Mouse (Mus musculus): ENCODE measurements around the gene Lpp. TPM values are rescaled to one million over a fixed set of nuclear protein-coding genes. Genes with fewer than 3 reads are reported as not detected.
A peak's percentile ranks its signal among the peaks of the same experiment; 100 is the strongest.

The Lpp gene
- polyA plus RNA-seq, 1 experiment from 2014 or later: 25.9 TPM

GRCm38 (mm10) chr16:24403733-24404380, 10.6 kb downstream of the Lpp start:
- Histone ChIP-seq H3K4me2 (replicated peaks) (no peak overlapping the region), H3K9me3 (replicated peaks) (peaks cover 6% of the 10 kb centered on the region), H3K27ac (no peak overlapping the region), H3K4me1 (no peaks in the 10 kb centered on the region), H3K36me3 (0 out of 2 replicates have a peak, but pooled peaks cover 10% of the 10 kb centered on the region), H3K27me3 (no peaks in the 10 kb centered on the region), H3K4me3 (no peak overlapping the region), H3K9ac (no peak overlapping the region)
- WGBS: 94% methylated on average over 8 of the region's 8 CpGs
- ATAC-seq (ENCODE audit: low FRiP score): no peak

GRCm38 (mm10) chr16:24406521-24406920, 13.2 kb downstream of the Lpp start:
- Histone ChIP-seq H3K36me3 (0 out of 2 replicates have a peak, but pooled peaks cover 10% of the 10 kb centered on the region), H3K4me1 (no peaks in the 10 kb centered on the region), H3K27ac (no peak overlapping the region), H3K27me3 (no peaks in the 10 kb centered on the region), H3K4me3 (no peak overlapping the region), H3K9me3 (replicated peaks) (peaks cover 6% of the 10 kb centered on the region), H3K4me2 (replicated peaks) (no peak overlapping the region), H3K9ac (no peak overlapping the region)
- WGBS: 91% methylated on average over 2 of the region's 2 CpGs
- no peak for ATAC-seq (ENCODE audit: low FRiP score)

- Histone ChIP-seq H3K4me3 (no peak overlapping the region), H3K9ac (no peak overlapping the region), H3K4me2 (replicated peaks) (no peak overlapping the region), H3K36me3 (0 out of 2 replicates have a peak, but pooled peaks cover 3% of the 10 kb centered on the region), H3K27ac (no peak overlapping the region), H3K27me3 (no peaks in the 10 kb centered on the region), H3K9me3 (replicated peaks) (peaks cover 6% of the 10 kb centered on the region), H3K4me1 (no peaks in the 10 kb centered on the region)
- WGBS: 87% methylated on average over 6 of the region's 6 CpGs
- no peak for ATAC-seq (ENCODE audit: low FRiP score)
Measured at GRCm38 (mm10) chr16:24411281-24411680, 18.0 kb downstream of the Lpp start.

- whole genome bisulfite sequencing: 89% methylated on average over 5 of the region's 5 CpGs
Measured at GRCm38 (mm10) chr16:24412193-24412592, 18.9 kb downstream of the Lpp start.

GRCm38 (mm10) chr16:24413059-24413458, 19.8 kb downstream of the Lpp start:
- Histone ChIP-seq H3K9me3 (replicated peaks) (no peaks in the 10 kb centered on the region), H3K4me3 (no peak overlapping the region), H3K9ac (no peak overlapping the region), H3K4me2 (replicated peaks) (no peak overlapping the region), H3K4me1 (no peaks in the 10 kb centered on the region), H3K27ac (no peak overlapping the region), H3K27me3 (no peaks in the 10 kb centered on the region), H3K36me3 (0 out of 2 replicates have a peak, but pooled peaks cover 4% of the 10 kb centered on the region)
- no peak for ATAC-seq (ENCODE audit: low FRiP score)
- 85% methylated on average over 4 of the region's 4 CpGs for WGBS

More at GRCm38 (mm10) chr16:24412193-24412592, 18.9 kb downstream of the Lpp start:
- no peak overlapping the region for H3K4me2 ChIP-seq (replicated peaks)
- H3K27me3 ChIP-seq: no peaks in the 10 kb centered on the region
- H3K4me3 ChIP-seq: no peak overlapping the region
- 0 out of 2 replicates have a peak, but pooled peaks cover 4% of the 10 kb centered on the region for H3K36me3 ChIP-seq
- H3K27ac ChIP-seq: no peak overlapping the region
- H3K9ac ChIP-seq: no peak overlapping the region
- H3K9me3 ChIP-seq (replicated peaks): no peaks in the 10 kb centered on the region
- ATAC-seq (ENCODE audit: low FRiP score): no peak
- H3K4me1 ChIP-seq: no peaks in the 10 kb centered on the region

DNA sequence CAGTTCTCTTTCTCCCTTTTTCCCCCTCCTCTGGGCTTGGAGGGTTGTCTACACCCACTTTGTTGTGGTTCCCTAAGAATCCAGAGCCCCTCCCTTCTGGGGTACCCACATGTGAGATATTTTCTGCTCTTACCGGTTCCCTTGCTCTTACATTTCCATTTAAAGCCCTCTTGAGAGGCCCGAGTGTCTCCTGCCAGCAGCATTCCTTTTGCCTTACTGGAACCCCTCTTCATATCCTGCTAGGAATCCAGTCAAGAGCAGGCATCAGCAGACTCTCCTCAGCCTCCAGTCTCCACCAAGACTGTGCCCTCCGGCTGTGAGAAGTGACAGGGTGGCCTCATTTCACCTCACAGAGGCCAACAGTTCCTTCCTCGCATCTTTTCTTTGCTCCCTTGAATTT, 24.7 kb downstream of the Lpp start:
- H3K9ac ChIP-seq: no peak overlapping the region
- H3K4me2 ChIP-seq (replicated peaks): no peak overlapping the region
- peaks cover 6% of the 10 kb centered on the region; the same call in 1 of the 2 replicates for H3K4me1 ChIP-seq
- 0 out of 2 replicates have a peak, but pooled peaks cover 4% of the 10 kb centered on the region for H3K36me3 ChIP-seq
- ATAC-seq (ENCODE audit: low FRiP score): no peak
- no peaks in the 10 kb centered on the region for H3K9me3 ChIP-seq (replicated peaks)
- no peak overlapping the region for H3K4me3 ChIP-seq
- H3K27ac ChIP-seq: no peak overlapping the region
- H3K27me3 ChIP-seq: no peaks in the 10 kb centered on the region
- 72% methylated on average over 4 of the region's 4 CpGs for WGBS

DNA sequence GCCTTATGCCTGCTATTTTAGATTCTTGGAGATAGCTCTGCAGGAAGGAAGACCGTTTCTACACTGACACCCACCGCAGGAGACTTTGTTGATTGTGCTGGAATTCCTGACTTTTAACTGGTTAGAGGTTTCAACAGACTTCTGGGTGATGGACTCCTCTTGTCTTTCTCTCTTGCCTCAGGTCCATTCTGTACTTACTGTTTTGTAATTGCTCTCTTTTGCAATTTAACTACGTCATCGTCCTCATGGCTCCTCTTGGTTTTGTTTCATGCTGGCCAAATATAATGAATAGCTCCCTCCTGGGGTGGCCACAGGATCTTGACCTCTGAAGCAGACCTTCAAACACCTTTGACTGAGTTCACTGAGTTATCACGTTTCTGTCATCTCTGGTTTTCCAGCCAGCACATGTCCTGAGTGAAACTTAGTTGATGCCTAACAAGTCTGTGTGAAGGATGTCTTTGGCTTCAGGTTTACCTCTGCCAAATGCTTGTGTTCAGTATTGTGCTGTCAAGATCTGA, 27.4 kb downstream of the Lpp start:
- no peak for ATAC-seq (ENCODE audit: low FRiP score)
- Histone ChIP-seq H3K27ac (no peak overlapping the region), H3K4me2 (replicated peaks) (no peak overlapping the region), H3K36me3 (0 out of 2 replicates have a peak, but pooled peaks cover 4% of the 10 kb centered on the region), H3K4me1 (peaks cover 10% of the 10 kb centered on the region), H3K9ac (no peak overlapping the region), H3K4me3 (no peak overlapping the region), H3K27me3 (no peaks in the 10 kb centered on the region), H3K9me3 (replicated peaks) (no peaks in the 10 kb centered on the region)
- WGBS: 69% methylated on average over 5 of the region's 5 CpGs

GRCm38 (mm10) chr16:24421687-24422418, 28.5 kb downstream of the Lpp start:
- Histone ChIP-seq H3K4me1 (peaks cover 10% of the 10 kb centered on the region), H3K4me3 (no peak overlapping the region), H3K27me3 (no peaks in the 10 kb centered on the region), H3K27ac (no peak overlapping the region), H3K9ac (no peak overlapping the region), H3K36me3 (no peaks in the 10 kb centered on the region), H3K4me2 (replicated peaks) (no peak overlapping the region), H3K9me3 (replicated peaks) (no peaks in the 10 kb centered on the region)
- ATAC-seq (ENCODE audit: low FRiP score): no peak
- 82% methylated on average over 4 of the region's 4 CpGs for WGBS

DNA sequence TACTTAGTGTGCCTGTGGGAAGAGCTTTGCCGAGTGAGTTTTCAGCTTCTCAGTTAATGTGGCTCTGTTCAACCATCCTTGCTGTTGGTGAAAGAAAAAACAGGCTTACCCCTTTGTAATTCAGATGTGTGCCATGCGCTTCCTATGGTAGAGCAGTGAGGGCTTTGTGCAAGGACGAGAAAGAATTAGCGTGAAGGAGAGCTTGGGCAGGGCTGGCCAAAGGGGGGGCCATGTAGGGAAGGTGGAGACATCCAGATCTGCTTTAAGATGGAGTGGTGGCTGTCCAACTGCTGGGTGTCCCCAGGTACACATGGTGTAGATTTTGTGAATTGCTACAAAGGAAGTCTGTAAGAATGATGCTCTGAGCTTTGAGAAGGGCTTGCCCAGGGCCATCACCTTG, 29.9 kb downstream of the Lpp start:
- 47% methylated on average over 4 of the region's 4 CpGs for WGBS
- H3K4me2 ChIP-seq (replicated peaks): no peak overlapping the region
- peaks cover 10% of the 10 kb centered on the region for H3K4me1 ChIP-seq
- H3K27me3 ChIP-seq: no peaks in the 10 kb centered on the region
- no peak overlapping the region for H3K27ac ChIP-seq
- no peak overlapping the region for H3K4me3 ChIP-seq
- peak; percentile 41; the same call in 1 of the 2 replicates for ATAC-seq (ENCODE audit: low FRiP score)
- no peaks in the 10 kb centered on the region for H3K36me3 ChIP-seq
- H3K9me3 ChIP-seq (replicated peaks): no peaks in the 10 kb centered on the region
- no peak overlapping the region for H3K9ac ChIP-seq

- Histone ChIP-seq H3K27ac (no peak overlapping the region), H3K27me3 (no peaks in the 10 kb centered on the region), H3K4me1 (peaks cover 10% of the 10 kb centered on the region), H3K4me2 (replicated peaks) (no peak overlapping the region), H3K9ac (no peak overlapping the region), H3K9me3 (replicated peaks) (no peaks in the 10 kb centered on the region), H3K36me3 (no peaks in the 10 kb centered on the region), H3K4me3 (no peak overlapping the region)
- 72% methylated on average over 4 of the region's 4 CpGs for WGBS
- no peak for ATAC-seq (ENCODE audit: low FRiP score)
Measured at GRCm38 (mm10) chr16:24423751-24424150, 30.4 kb downstream of the Lpp start.

- no peaks in the 10 kb centered on the region for H3K27me3 ChIP-seq
- WGBS: 81% methylated on average over 12 of the region's 12 CpGs
- H3K27ac ChIP-seq: no peak overlapping the region
Measured at GRCm38 (mm10) chr16:24424356-24424977, 31.2 kb downstream of the Lpp start.

DNA sequence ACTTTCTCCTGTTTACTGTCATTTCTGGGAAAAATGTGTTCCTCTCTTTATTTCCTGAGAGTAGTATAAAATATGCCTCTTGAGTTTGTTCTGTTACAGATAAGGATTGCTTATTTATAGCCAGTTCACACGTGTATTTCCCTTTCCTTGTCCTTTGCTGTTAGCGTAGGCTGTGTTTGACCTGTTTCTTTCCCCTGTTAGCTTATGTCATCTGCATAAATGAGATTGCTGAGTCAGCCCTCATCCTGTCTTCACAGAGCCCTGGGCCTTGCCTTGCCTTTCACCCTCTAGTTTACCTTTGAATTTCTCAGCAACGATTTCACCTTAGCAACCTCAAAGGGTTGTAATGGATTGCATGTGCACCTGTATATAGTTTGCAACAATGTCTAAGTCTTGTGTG, 32.5 kb downstream of the Lpp start:
- no peak overlapping the region for H3K27ac ChIP-seq
- H3K4me2 ChIP-seq (replicated peaks): no peak overlapping the region
- ATAC-seq (ENCODE audit: low FRiP score): no peak
- no peaks in the 10 kb centered on the region for H3K9me3 ChIP-seq (replicated peaks)
- H3K27me3 ChIP-seq: no peaks in the 10 kb centered on the region
- no peak overlapping the region for H3K9ac ChIP-seq
- no peaks in the 10 kb centered on the region for H3K36me3 ChIP-seq
- H3K4me3 ChIP-seq: no peak overlapping the region
- peaks cover 10% of the 10 kb centered on the region for H3K4me1 ChIP-seq
- WGBS: 80% methylated on average over 3 of the region's 3 CpGs

More at GRCm38 (mm10) chr16:24424356-24424977, 31.2 kb downstream of the Lpp start:
- no peak overlapping the region for H3K4me2 ChIP-seq (replicated peaks)
- no peak overlapping the region for H3K9ac ChIP-seq
- peaks cover 10% of the 10 kb centered on the region for H3K4me1 ChIP-seq
- no peak overlapping the region for H3K4me3 ChIP-seq
- H3K9me3 ChIP-seq (replicated peaks): no peaks in the 10 kb centered on the region
- H3K36me3 ChIP-seq: no peaks in the 10 kb centered on the region
- ATAC-seq (ENCODE audit: low FRiP score): no peak
